Mouse (Mus musculus) liver, embryonic 14.5 days (tissue): ENCODE measurements around the gene Khsrp.

Source experiments
- CTCF ChIP-seq: IDR thresholded peaks from 2 replicates; pipeline ENCODE4 v1.5.1; 2016; ENCODE audit warnings: antibody characterized with exemption, low read depth, control low read depth
- EP300 ChIP-seq: IDR thresholded peaks from 2 replicates; pipeline ENCODE4 v1.6.1; 2016; ENCODE audit warnings: antibody characterized with exemption, low read depth

- TF ChIP-seq CTCF, result no peak
- no peak for TF ChIP-seq EP300
Observed at GRCm38 (mm10) chr17:56986105-56986805, 45.1 kb downstream of the Khsrp start.
